Mouse (Mus musculus) heart, adult 11 months (tissue): ENCODE results near the gene Frem2.

Experiments used
- DNase-seq: peaks from one replicate; pipeline ENCODE4 v3.0.0; 2022

Frem2 gene

GRCm38 (mm10) chr3:53555031-53555952, 101.9 kb downstream of the Frem2 start:
- no peak for DNase-seq

GRCm38 (mm10) chr3:53552691-53553090, 104.5 kb downstream of the Frem2 start:
- DNase-seq: peak; percentile 56

GRCm38 (mm10) chr3:53532091-53532490, 125.1 kb downstream of the Frem2 start:
- DNase-seq: no peak

- DNase-seq: no peak
These were observed 126.8 kb downstream of the Frem2 start for GRCm38 (mm10) chr3:53530305-53530704.

- DNase-seq: peak; percentile 90
These were observed 131.4 kb downstream of the Frem2 start for GRCm38 (mm10) chr3:53525737-53526136.

GRCm38 (mm10) chr3:53522794-53523193, 134.4 kb downstream of the Frem2 start:
- DNase-seq: peak; percentile 39

- peak; percentile 64 for DNase-seq
These were observed 142.7 kb downstream of the Frem2 start for GRCm38 (mm10) chr3:53514221-53515065.

- DNase-seq: peak; percentile 15
These were observed 144.1 kb downstream of the Frem2 start for GRCm38 (mm10) chr3:53513096-53513495.

- no peak for DNase-seq
These were observed 154.7 kb downstream of the Frem2 start for GRCm38 (mm10) chr3:53502428-53502827.

- DNase-seq: peak; percentile 94
These were observed 158.7 kb downstream of the Frem2 start for GRCm38 (mm10) chr3:53498351-53498905.

- no peak for DNase-seq
These were observed 168.8 kb downstream of the Frem2 start, which contains the start of gene Stoml3 for GRCm38 (mm10) chr3:53488353-53488752. Gene Stoml3 (plus strand): TSS chr3:53488653.

GRCm38 (mm10) chr3:53486996-53487576, 170.1 kb downstream of the Frem2 start:
- DNase-seq: no peak

- DNase-seq: peak; percentile 92
These were observed 170.6 kb downstream of the Frem2 start for GRCm38 (mm10) chr3:53486561-53486960.

- DNase-seq: no peak
These were observed 173.6 kb downstream of the Frem2 start for GRCm38 (mm10) chr3:53483414-53484059.

- peak; percentile 89 for DNase-seq
These were observed 178.6 kb downstream of the Frem2 start for GRCm38 (mm10) chr3:53478419-53479046.

GRCm38 (mm10) chr3:53477468-53477867, 179.7 kb downstream of the Frem2 start:
- peak; percentile 90 for DNase-seq

- DNase-seq: peak; percentile 86
These were observed 181.3 kb downstream of the Frem2 start for GRCm38 (mm10) chr3:53475889-53476288.

GRCm38 (mm10) chr3:53474179-53474578, 183.0 kb downstream of the Frem2 start:
- peak; percentile 83 for DNase-seq

GRCm38 (mm10) chr3:53472061-53472460, 185.1 kb downstream of the Frem2 start:
- no peak for DNase-seq

- DNase-seq: no peak
These were observed 187.5 kb downstream of the Frem2 start for GRCm38 (mm10) chr3:53469650-53470049.

- no peak for DNase-seq
These were observed 189.8 kb downstream of the Frem2 start for GRCm38 (mm10) chr3:53467356-53467755.

GRCm38 (mm10) chr3:53466481-53466880, 190.7 kb downstream of the Frem2 start:
- no peak for DNase-seq
